Comparison of ENCODE assay signal across 24 mouse cellular contexts in the genomic region with DNA sequence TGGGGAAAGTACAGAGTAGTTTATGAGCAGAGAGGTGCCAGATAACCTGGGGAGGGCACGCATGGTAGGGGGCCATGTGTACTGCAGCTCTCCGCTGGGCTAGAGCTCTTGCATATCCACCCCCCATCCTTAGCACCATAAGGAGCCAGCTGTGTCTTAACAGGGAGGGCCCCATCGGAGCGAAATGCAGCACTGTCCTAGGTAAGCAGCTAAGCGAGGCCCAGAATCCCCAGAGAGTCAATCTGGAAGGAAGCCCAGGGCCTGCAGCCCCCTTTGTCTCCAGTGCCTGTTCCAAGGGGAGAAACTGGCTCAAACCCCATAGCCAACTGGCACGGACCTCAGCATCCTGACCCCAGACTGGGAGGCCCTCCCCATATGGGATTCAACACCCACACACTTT. TPM values are rescaled to one million over a fixed set of nuclear protein-coding genes. Genes with fewer than 3 reads are reported as not detected.
DNase-seq lines count a peak whose midpoint lies in the region; ATAC-seq and TF ChIP-seq lines count a peak whose summit lies in the region.
"Had no signal": no experiment of that assay in that cellular context is flagged by ENCODE, and none has a peak within 500 bp of the region (broad histone marks: within the 10 kb centered on the region; RNA-seq: fewer than 3 reads in every experiment).

No protein-coding gene starts in this region.

- TF ChIP-seq POLR2A in lung, adult 2 months (IDR thresholded peaks at IDR 0.05; ENCODE audit: borderline replicate concordance, extremely low read depth, low read depth, low read length), result no peak

- no peak overlapping the region for H3K4me2 ChIP-seq in forebrain, embryonic 13.5 days
- no peak overlapping the region for H3K4me2 ChIP-seq in forebrain, embryonic 11.5 days (ENCODE audit: low read depth, low read length, severe bottlenecking)
- H3K4me2 ChIP-seq in limb, embryonic 13.5 days (replicated peaks), result no peak overlapping the region
- no peak overlapping the region for H3K4me2 ChIP-seq in embryonic facial prominence, embryonic 15.5 days (replicated peaks)
- H3K4me2 ChIP-seq in limb, embryonic 15.5 days, result no peak overlapping the region
- H3K4me2 ChIP-seq: heart, embryonic 13.5 days; intestine, embryonic 15.5 days had no signal

- WGBS in forebrain, embryonic 13.5 days, result 49% methylated on average over 6 of the region's 6 CpGs
- 68% methylated on average over 6 of the region's 6 CpGs for WGBS in forebrain, embryonic 11.5 days
- WGBS in limb, embryonic 13.5 days, result 23% methylated on average over 6 of the region's 6 CpGs
- 48% methylated on average over 6 of the region's 6 CpGs for WGBS in limb, embryonic 10.5 days
- WGBS in embryonic facial prominence, embryonic 15.5 days, result 51% methylated on average over 6 of the region's 6 CpGs
- WGBS in limb, embryonic 15.5 days, result 26% methylated on average over 6 of the region's 6 CpGs
- WGBS in lung, adult 2 months, result 36% methylated on average over 6 of the region's 6 CpGs

- H3K9me3 ChIP-seq in forebrain, embryonic 13.5 days (replicated peaks), result no peaks in the 10 kb centered on the region
- no peaks in the 10 kb centered on the region for H3K9me3 ChIP-seq in forebrain, embryonic 11.5 days (ENCODE audit: control insufficient read depth, low read length)
- H3K9me3 ChIP-seq in limb, embryonic 13.5 days, result no peaks in the 10 kb centered on the region
- H3K9me3 ChIP-seq in limb, embryonic 10.5 days (replicated peaks), result no peaks in the 10 kb centered on the region
- no peaks in the 10 kb centered on the region for H3K9me3 ChIP-seq in embryonic facial prominence, embryonic 15.5 days (replicated peaks)
- H3K9me3 ChIP-seq in limb, embryonic 15.5 days, result no peaks in the 10 kb centered on the region
- H3K9me3 ChIP-seq: G1E; heart, embryonic 13.5 days; intestine, embryonic 15.5 days had no signal

- no peaks in the 10 kb centered on the region for H3K36me3 ChIP-seq in forebrain, embryonic 13.5 days (ENCODE audit: poor library complexity, severe bottlenecking)
- no peaks in the 10 kb centered on the region for H3K36me3 ChIP-seq in forebrain, embryonic 11.5 days (ENCODE audit: control insufficient read depth, insufficient read depth, low read length)
- no peaks in the 10 kb centered on the region for H3K36me3 ChIP-seq in limb, embryonic 13.5 days
- no peaks in the 10 kb centered on the region for H3K36me3 ChIP-seq in limb, embryonic 10.5 days
- no peaks in the 10 kb centered on the region for H3K36me3 ChIP-seq in embryonic facial prominence, embryonic 15.5 days
- no peaks in the 10 kb centered on the region for H3K36me3 ChIP-seq in limb, embryonic 15.5 days
- H3K36me3 ChIP-seq: G1E; heart, embryonic 13.5 days; intestine, embryonic 15.5 days had no signal

- H3K9ac ChIP-seq in forebrain, embryonic 13.5 days, result no peak overlapping the region
- no peak overlapping the region for H3K9ac ChIP-seq in forebrain, embryonic 11.5 days (ENCODE audit: low read length)
- no peak overlapping the region for H3K9ac ChIP-seq in limb, embryonic 13.5 days
- H3K9ac ChIP-seq in embryonic facial prominence, embryonic 15.5 days, result no peak overlapping the region
- H3K9ac ChIP-seq in limb, embryonic 15.5 days, result no peak overlapping the region
- H3K9ac ChIP-seq: heart, embryonic 13.5 days; intestine, embryonic 15.5 days; liver, embryonic 14.5 days had no signal

- DNase-seq in forebrain, embryonic 11.5 days (ENCODE audit: low spot score), result no peak
- no peak for DNase-seq in limb, embryonic 10.5 days (ENCODE audit: low spot score)
- DNase-seq in heart, adult 11 months, result no peak
- no peak for DNase-seq in lung, adult 2 months
- DNase-seq: adrenal gland, postnatal 14 days; cerebellum, adult 11-12 months; cerebellum, postnatal 25 days; embryo, embryonic 11 days; gastrocnemius, postnatal 10 days; heart, adult 18-20 months; kidney, adult 9 months; kidney, postnatal 25 days; spleen, adult 18-20 months; thymus, postnatal 4 days had no signal

- H3K27me3 ChIP-seq in forebrain, embryonic 13.5 days, result no peaks in the 10 kb centered on the region
- H3K27me3 ChIP-seq in forebrain, embryonic 11.5 days (ENCODE audit: control insufficient read depth, insufficient read depth, low read length), result no peaks in the 10 kb centered on the region
- peaks cover 5% of the 10 kb centered on the region; the same call in 1 of the 2 replicates for H3K27me3 ChIP-seq in limb, embryonic 13.5 days
- 0 out of 2 replicates have a peak, but pooled peaks cover 5% of the 10 kb centered on the region for H3K27me3 ChIP-seq in limb, embryonic 10.5 days (ENCODE audit: low read depth, poor library complexity, severe bottlenecking)
- no peaks in the 10 kb centered on the region for H3K27me3 ChIP-seq in embryonic facial prominence, embryonic 15.5 days
- no peaks in the 10 kb centered on the region for H3K27me3 ChIP-seq in limb, embryonic 15.5 days

- H3K27ac ChIP-seq in forebrain, embryonic 13.5 days, result no peak overlapping the region
- no peak overlapping the region for H3K27ac ChIP-seq in forebrain, embryonic 11.5 days (ENCODE audit: low read depth, low read length)
- no peak overlapping the region for H3K27ac ChIP-seq in limb, embryonic 13.5 days
- H3K27ac ChIP-seq in limb, embryonic 10.5 days, result no peak overlapping the region
- no peak overlapping the region for H3K27ac ChIP-seq in embryonic facial prominence, embryonic 15.5 days (replicated peaks)
- 0 out of 2 replicates have a peak overlapping the region, but pooled peaks have one; percentile 2 for H3K27ac ChIP-seq in limb, embryonic 15.5 days
- H3K27ac ChIP-seq: heart, embryonic 13.5 days; intestine, embryonic 15.5 days; liver, embryonic 14.5 days had no signal

- ATAC-seq in forebrain, embryonic 13.5 days, result peak; percentile 68
- no peak for ATAC-seq in forebrain, embryonic 11.5 days (replicated peaks; ENCODE audit: low FRiP score)
- ATAC-seq in limb, embryonic 13.5 days (ENCODE audit: low FRiP score, low read depth), result peak; percentile 51; the same call in 1 of the 2 replicates
- peak; percentile 84; the same call in 1 of the 2 replicates for ATAC-seq in embryonic facial prominence, embryonic 15.5 days (ENCODE audit: insufficient number of reproducible peaks, low FRiP score, low TSS enrichment, low read depth)
- peak; percentile 80 for ATAC-seq in limb, embryonic 15.5 days (ENCODE audit: insufficient number of reproducible peaks, low FRiP score, low TSS enrichment, low read depth)
- ATAC-seq: activated CD4-positive, CD25-positive, alpha-beta regulatory T cell, adult 4 months; intestine, embryonic 15.5 days had no signal

- H3K4me3 ChIP-seq in forebrain, embryonic 13.5 days, result no peak overlapping the region
- no peak overlapping the region for H3K4me3 ChIP-seq in forebrain, embryonic 11.5 days (ENCODE audit: low read depth, low read length)
- H3K4me3 ChIP-seq in limb, embryonic 13.5 days, result no peak overlapping the region
- no peak overlapping the region for H3K4me3 ChIP-seq in limb, embryonic 10.5 days
- H3K4me3 ChIP-seq in embryonic facial prominence, embryonic 15.5 days (replicated peaks), result no peak overlapping the region
- H3K4me3 ChIP-seq in limb, embryonic 15.5 days, result no peak overlapping the region
- H3K4me3 ChIP-seq in lung, adult 2 months (replicated peaks; ENCODE audit: extremely low read depth, low read depth, low read length), result no peak overlapping the region
- H3K4me3 ChIP-seq: heart, embryonic 13.5 days; intestine, embryonic 15.5 days had no signal

- H3K4me1 ChIP-seq in forebrain, embryonic 13.5 days, result peaks cover 20% of the 10 kb centered on the region
- no peaks in the 10 kb centered on the region for H3K4me1 ChIP-seq in forebrain, embryonic 11.5 days (replicated peaks; ENCODE audit: control insufficient read depth, insufficient read depth, low read length)
- peaks cover 9% of the 10 kb centered on the region; the same call in 1 of the 2 replicates for H3K4me1 ChIP-seq in limb, embryonic 13.5 days
- no peaks in the 10 kb centered on the region for H3K4me1 ChIP-seq in limb, embryonic 10.5 days
- H3K4me1 ChIP-seq in embryonic facial prominence, embryonic 15.5 days, result no peaks in the 10 kb centered on the region
- peaks cover 7% of the 10 kb centered on the region for H3K4me1 ChIP-seq in limb, embryonic 15.5 days
- H3K4me1 ChIP-seq in lung, adult 2 months (ENCODE audit: control insufficient read depth, insufficient read depth, low read length), result no peaks in the 10 kb centered on the region
- H3K4me1 ChIP-seq: heart, embryonic 13.5 days had no signal

- TF ChIP-seq CTCF in lung, adult 2 months (IDR thresholded peaks at IDR 0.05; ENCODE audit: insufficient read depth, low read length), result no peak

RNA-seq across cellular contexts. Expression of gene Gucy1b2, which starts 23.3 kb away (rescaled TPM):
- 4.6 and 5.1 TPM in 2 replicates for polyA plus RNA-seq in forebrain, embryonic 13.5 days (2015; fragmentation: Nextera tagmentation; extraction: Ambion mirVana)
- 0.52 and 1.1 TPM in 2 replicates for polyA plus RNA-seq in forebrain, embryonic 11.5 days (2014; fragmentation: Nextera tagmentation; extraction: Ambion mirVana)
- polyA plus RNA-seq in limb, embryonic 13.5 days (2015; fragmentation: Nextera tagmentation; extraction: Ambion mirVana), result 0.40 and 0.71 TPM in 2 replicates
- 0.05 and 0.21 TPM in 2 replicates for polyA plus RNA-seq in limb, embryonic 10.5 days (2016; fragmentation: Nextera tagmentation; extraction: Ambion mirVana)
- 0.40 and 0.51 TPM in 2 replicates for polyA plus RNA-seq in embryonic facial prominence, embryonic 15.5 days (2015; fragmentation: Nextera tagmentation; extraction: Ambion mirVana)
- 0.09 and 0.31 TPM in 2 replicates for polyA plus RNA-seq in limb, embryonic 15.5 days (2015; fragmentation: Nextera tagmentation; extraction: Ambion mirVana)
- polyA plus RNA-seq in lung, adult 2 months (2012; rRNA removed), result not detected in 2 replicates
- polyA plus RNA-seq: activated CD4-positive, CD25-positive, alpha-beta regulatory T cell, adult 4 months; G1E; intestine, embryonic 15.5 days; liver, embryonic 14.5 days; stomach, embryonic 14.5 days had no signal
